Mouse (Mus musculus) urinary bladder, postnatal 36 days (tissue): ENCODE data around the gene Mre11a.

Experiments used
- DNase-seq, 2 experiments: peaks; one replicate each; pipeline ENCODE4 v3.0.0; 2022; ENCODE audit warnings: low spot score in 2 of 2, mixed read lengths in 1 of 2

The Mre11a gene

GRCm38 (mm10) chr9:14784039-14785002 is at the start of gene Mre11a, which contains the start of gene Ankrd49:
Gene Mre11a, plus strand, starts transcription at chr9:14784654.
Gene Ankrd49, minus strand, starts transcription at chr9:14784856.
- peak; percentile 89 to 91 for DNase-seq

- DNase-seq: no peak
Measured at GRCm38 (mm10) chr9:14739498-14740150, 44.8 kb upstream of the Mre11a start.

- DNase-seq: no peak
Measured at GRCm38 (mm10) chr9:14740151-14740924, 44.1 kb upstream of the Mre11a start, which contains the start of gene Piwil4. Gene Piwil4, minus strand, starts transcription at chr9:14740733.

GRCm38 (mm10) chr9:14750901-14751502 is 33.5 kb upstream of the Mre11a start:
- DNase-seq: peak in 1 of 2 experiments; percentile 24

GRCm38 (mm10) chr9:14751503-14752000 is 32.9 kb upstream of the Mre11a start:
- DNase-seq: peak in 1 of 2 experiments; percentile 6

- DNase-seq: peak; percentile 65 to 76
Measured at GRCm38 (mm10) chr9:14752001-14752522, 32.4 kb upstream of the Mre11a start, which contains the start of gene Fut4. Gene Fut4, minus strand, starts transcription at chr9:14752393.

GRCm38 (mm10) chr9:14753947-14754346 is 30.5 kb upstream of the Mre11a start:
- no peak for DNase-seq

GRCm38 (mm10) chr9:14754469-14754868 is 30.0 kb upstream of the Mre11a start:
- no peak for DNase-seq

GRCm38 (mm10) chr9:14758590-14758989 is 25.9 kb upstream of the Mre11a start:
- DNase-seq: no peak

- DNase-seq: no peak
Measured at GRCm38 (mm10) chr9:14759261-14759660, 25.2 kb upstream of the Mre11a start.

GRCm38 (mm10) chr9:14764765-14765164 is 19.7 kb upstream of the Mre11a start:
- peak in 1 of 2 experiments; percentile 23 for DNase-seq

- no peak for DNase-seq
Measured at GRCm38 (mm10) chr9:14769811-14770210, 14.6 kb upstream of the Mre11a start.

GRCm38 (mm10) chr9:14770803-14771471 is 13.5 kb upstream of the Mre11a start, which contains the start of gene 1700012B09Rik:
Gene 1700012B09Rik, minus strand, starts transcription at chr9:14771030.
- no peak for DNase-seq

GRCm38 (mm10) chr9:14772074-14772473 is 12.4 kb upstream of the Mre11a start:
- DNase-seq: no peak

GRCm38 (mm10) chr9:14773813-14774212 is 10.6 kb upstream of the Mre11a start:
- no peak for DNase-seq

GRCm38 (mm10) chr9:14778341-14778740 is 6.1 kb upstream of the Mre11a start:
- DNase-seq: peak; percentile 35 to 56

GRCm38 (mm10) chr9:14787356-14787755 is 2.9 kb downstream of the Mre11a start:
- no peak for DNase-seq

GRCm38 (mm10) chr9:14805714-14806113 is 21.3 kb downstream of the Mre11a start:
- no peak for DNase-seq

- DNase-seq: no peak
Measured at GRCm38 (mm10) chr9:14806786-14807185, 22.3 kb downstream of the Mre11a start.

- no peak for DNase-seq
Measured at GRCm38 (mm10) chr9:14810111-14810510, 25.7 kb downstream of the Mre11a start.
